Mouse (Mus musculus): ENCODE data around the gene Tmem79.

- no peak for TF ChIP-seq GATA1 (IDR thresholded peaks at IDR 0.05; ENCODE audit: low read length)
- TF ChIP-seq TAL1 (IDR thresholded peaks at IDR 0.05; ENCODE audit: low read length), result no peak
Observed at GRCm38 (mm10) chr3:88339006-88339405, 3.1 kb upstream of the Tmem79 start.

Measured in erythroblast, embryonic 14.5 days (primary cell).